Mouse (Mus musculus) myocyte (in vitro differentiated cells): Measurements from ENCODE around the gene Hist1h4j.

Experiments used
- CEBPB ChIP-seq: IDR thresholded peaks from 2 replicates; pipeline ENCODE4 v1.6.1; 2011; ENCODE audit warnings: mild to moderate bottlenecking, moderate library complexity; ENCODE audit not compliant: poor library complexity, insufficient read depth, severe bottlenecking
- E2F4 ChIP-seq: IDR thresholded peaks from one replicate; pipeline ENCODE4 v1.6.1; 2011; ENCODE audit warnings: mild to moderate bottlenecking, control low read depth, moderate library complexity; ENCODE audit not compliant: insufficient read depth
- MAX ChIP-seq: IDR thresholded peaks from one replicate; pipeline ENCODE4 v1.6.1; 2011; ENCODE audit warnings: low read depth, mild to moderate bottlenecking, control low read depth
- MYOG ChIP-seq, 3 experiments: IDR thresholded peaks; one replicate each; pipeline ENCODE4 v1.6.1; 2011; ENCODE audit warnings: control low read depth in 2 of 3, low read depth in 2 of 3, mild to moderate bottlenecking in 2 of 3; ENCODE audit not compliant: insufficient read length in 2 of 3, control insufficient read depth in 1 of 3, insufficient read depth in 1 of 3
- POLR2A ChIP-seq: IDR thresholded peaks from one replicate; pipeline ENCODE4 v1.6.1; 2011; ENCODE audit warnings: low read depth, mild to moderate bottlenecking, control low read depth, moderate library complexity; ENCODE audit not compliant: insufficient read length
- REST ChIP-seq: IDR thresholded peaks from one replicate; pipeline ENCODE4 v1.6.1; 2011; ENCODE audit warnings: mild to moderate bottlenecking, control low read depth, moderate library complexity; ENCODE audit not compliant: insufficient read depth, insufficient read length
- TCF12 ChIP-seq: IDR thresholded peaks from one replicate; pipeline ENCODE4 v1.6.1; 2011; ENCODE audit warnings: mild to moderate bottlenecking, control low read depth; ENCODE audit not compliant: poor library complexity, insufficient read depth, severe bottlenecking
- USF1 ChIP-seq: IDR thresholded peaks from one replicate; pipeline ENCODE4 v1.6.1; 2011; ENCODE audit warnings: low read depth, mild to moderate bottlenecking, control low read depth, moderate library complexity

GRCm38 (mm10) chr13:21733466-21733865, 1.4 kb upstream of the Hist1h4j start:
- TF ChIP-seq POLR2A (no peak), E2F4 (no peak), USF1 (no peak), REST (no peak), MYOG (IDR thresholded peaks at IDR 0.05; ENCODE audit: control insufficient read depth in 1 of 3, insufficient read depth in 1 of 3, insufficient read length in 2 of 3, low read depth in 2 of 3) (no peak), TCF12 (no peak), CEBPB (no peak), MAX (no peak)
